Mouse (Mus musculus) adrenal gland, adult (tissue): Measurements from ENCODE around the gene Fto.

Source experiments
- DNase-seq, 2 experiments: peaks; one replicate each; pipeline ENCODE4 v3.0.0; 2022 to 2023; ENCODE audit warnings: low spot score in 1 of 2; ENCODE audit not compliant: inconsistent age in 2 of 2

Gene Fto

DNA sequence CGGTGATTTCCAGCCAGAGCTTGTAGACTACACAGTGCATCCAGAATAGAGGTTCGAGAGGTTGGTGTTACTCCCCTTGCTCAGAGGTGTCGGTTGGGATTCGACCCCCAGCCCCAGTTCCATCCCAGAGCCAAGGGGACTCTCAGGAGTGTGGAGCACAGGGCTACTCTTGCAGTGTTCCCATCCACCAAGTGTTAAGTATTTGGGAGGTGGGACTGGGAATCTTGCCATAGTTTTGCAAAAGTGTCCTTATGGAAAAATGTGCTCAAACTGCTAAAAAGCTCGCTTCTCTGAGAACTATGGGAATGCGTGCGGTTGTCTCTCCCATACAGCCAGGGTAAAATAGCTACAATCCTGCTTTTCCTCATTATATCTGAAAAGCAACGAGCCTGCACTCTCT lies 180.0 kb downstream of the Fto start:
- DNase-seq, result no peak

- no peak for DNase-seq
Observed at GRCm38 (mm10) chr8:91494501-91495259, 181.4 kb downstream of the Fto start.

- no peak for DNase-seq
Observed at GRCm38 (mm10) chr8:91495260-91495601, 181.9 kb downstream of the Fto start.

DNA sequence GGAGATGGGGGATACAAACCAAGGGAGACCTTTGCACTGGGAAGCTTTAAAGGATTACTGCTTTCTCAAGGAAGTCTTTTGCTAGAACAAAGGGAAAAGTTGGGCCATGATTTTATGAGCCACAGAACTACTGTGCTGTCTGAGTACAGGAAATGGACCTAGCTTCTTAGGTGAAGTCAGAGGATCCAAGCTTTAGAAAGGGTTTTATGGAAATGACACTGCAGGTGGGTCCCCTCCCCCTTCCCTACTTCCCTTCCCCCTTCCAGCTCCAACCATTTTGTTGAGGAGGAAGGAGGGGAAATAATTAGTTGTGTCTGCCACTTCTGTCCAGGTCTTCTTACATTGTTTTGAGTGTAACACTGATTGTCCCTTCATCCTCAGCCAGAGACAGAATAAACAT lies 182.7 kb downstream of the Fto start:
- DNase-seq, result no peak

DNA sequence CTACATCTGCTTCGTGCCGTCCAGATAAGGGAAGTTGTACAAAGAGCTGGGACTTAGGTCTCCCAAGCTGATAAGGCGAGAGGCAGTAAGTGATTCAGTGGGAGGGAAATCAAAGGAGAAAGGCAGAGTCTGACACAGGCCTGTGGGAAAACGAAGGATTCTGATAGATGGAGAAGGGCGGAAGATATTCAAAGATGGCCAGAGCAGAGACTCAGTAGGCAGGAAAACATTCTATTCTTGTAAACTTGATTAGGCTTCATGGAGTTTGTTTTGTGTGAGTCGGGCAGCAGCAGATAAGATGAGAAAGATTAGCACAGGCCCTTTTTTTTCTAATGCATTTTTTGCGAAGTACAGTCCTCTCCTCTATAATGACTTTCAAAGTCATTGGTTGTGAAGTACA lies 183.6 kb downstream of the Fto start:
- no peak for DNase-seq

GRCm38 (mm10) chr8:91498611-91499010 lies 185.3 kb downstream of the Fto start:
- DNase-seq, result no peak

GRCm38 (mm10) chr8:91499303-91499702 lies 186.0 kb downstream of the Fto start:
- no peak for DNase-seq

GRCm38 (mm10) chr8:91501960-91502600 lies 188.8 kb downstream of the Fto start:
- DNase-seq, result no peak

DNA sequence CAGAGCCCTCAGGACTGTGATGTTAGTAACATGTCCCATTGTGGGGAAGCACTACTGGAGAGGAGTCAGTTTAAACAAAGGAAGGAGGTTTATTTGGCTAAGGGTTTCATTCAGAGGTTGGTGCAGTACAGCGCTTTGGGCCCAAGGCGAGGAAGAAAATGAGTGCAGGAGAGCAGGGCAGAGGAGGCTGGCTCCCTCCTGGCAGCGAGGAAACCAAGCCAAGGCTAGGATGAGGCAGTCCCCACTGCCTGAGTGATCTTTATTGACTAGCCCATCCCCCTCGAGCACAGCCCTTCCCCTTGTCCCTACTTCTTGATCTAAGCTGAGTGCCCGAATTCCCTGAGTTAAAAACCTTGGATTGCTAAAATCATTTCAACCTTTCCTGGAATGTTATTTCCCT lies 189.5 kb downstream of the Fto start:
- DNase-seq, result no peak

DNA sequence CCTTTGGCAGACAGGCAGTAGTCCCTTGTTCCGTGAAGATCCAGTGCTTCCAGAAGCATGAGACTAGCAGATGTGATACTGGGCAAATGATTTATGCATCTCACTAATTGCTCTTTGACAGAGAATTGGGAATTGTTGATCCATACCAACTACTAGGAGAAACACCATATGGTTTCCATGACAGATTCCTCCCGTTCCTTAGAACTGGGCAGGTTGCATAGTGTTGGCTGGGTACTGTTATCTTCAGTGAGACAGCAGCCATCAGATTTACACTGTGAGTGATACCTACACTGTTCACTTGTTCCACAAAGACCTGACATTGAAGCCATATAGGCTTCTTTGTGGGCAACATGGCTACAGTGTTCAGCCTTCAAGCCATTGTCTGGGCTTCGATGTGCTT lies 191.0 kb downstream of the Fto start:
- no peak for DNase-seq

GRCm38 (mm10) chr8:91504891-91505290 lies 191.6 kb downstream of the Fto start:
- peak; percentile 41 to 81 for DNase-seq

DNA sequence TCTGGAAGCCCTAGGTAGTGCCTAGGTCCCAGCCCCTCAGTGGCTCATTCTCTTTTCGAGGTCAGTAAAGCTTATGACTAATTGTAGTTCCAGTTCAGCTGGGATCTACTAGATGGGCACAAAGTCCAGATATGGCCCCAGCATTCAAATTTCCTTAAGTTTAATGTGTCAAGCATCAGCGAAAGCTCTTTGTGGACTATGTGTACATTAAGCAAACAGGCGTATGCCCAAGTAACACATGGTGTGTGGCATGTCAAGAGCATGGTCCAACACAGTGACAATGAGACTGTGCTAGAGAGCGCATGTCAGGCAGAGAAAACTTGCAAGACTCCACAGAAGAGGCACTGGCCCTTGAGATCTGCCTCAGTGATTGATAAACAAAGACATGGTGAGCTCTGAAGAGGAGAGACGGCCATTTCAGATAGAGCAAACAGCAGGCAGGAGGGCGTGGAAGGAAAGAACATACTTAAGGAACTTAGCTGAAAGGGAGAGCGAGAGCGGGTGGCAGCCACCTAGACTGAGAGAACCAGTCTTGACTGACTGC lies 192.2 kb downstream of the Fto start:
- peak in 1 of 2 experiments; percentile 61 for DNase-seq

GRCm38 (mm10) chr8:91505997-91506672 lies 192.8 kb downstream of the Fto start:
- DNase-seq, result no peak

DNA sequence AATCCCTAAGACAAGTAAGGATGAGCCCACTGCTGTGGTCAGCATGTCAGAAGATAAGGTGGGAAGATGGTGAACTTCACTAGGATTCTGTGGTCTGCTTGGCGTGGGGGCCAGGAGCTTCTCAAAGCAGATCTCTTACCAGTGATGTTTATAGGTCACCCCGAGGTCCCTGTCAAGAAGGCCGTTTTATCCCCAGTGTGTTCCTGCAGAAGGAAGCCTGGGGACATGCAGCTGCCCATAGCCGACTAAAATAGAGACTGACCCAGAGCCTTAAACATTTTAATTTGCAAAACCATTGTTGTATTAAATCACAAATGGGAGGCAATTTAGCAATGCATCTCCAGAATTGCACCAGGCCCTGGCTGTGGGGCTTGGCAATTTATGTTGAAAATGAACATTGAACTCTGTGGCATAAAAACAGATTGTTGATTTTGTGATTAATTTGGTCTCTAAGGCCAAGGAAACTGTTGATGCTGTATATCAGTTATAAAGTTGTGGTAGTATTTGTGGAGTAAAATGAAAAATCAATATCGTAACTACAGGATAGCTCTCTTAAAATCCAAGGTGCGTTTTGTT lies 193.4 kb downstream of the Fto start:
- no peak for DNase-seq

DNA sequence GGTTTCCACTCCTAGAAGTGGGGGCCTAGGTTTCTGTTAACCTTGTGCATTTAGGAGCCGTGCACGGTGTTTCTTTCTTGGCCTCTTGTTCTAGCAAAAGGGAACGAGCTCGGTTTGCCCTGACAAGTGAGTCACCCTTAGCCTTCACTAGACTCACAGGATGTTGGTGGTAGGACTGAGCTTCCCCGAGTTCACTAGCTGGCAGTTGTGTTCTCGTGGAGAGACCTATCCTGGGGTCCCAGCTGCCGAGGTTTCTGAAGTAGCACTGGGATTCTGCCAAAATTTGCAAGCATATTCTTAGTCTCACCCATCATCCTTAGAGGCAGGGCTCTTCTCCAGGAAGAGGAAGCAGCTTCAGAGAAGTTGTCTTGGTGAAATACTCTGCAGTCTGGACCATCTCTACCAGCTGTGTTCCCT lies 194.4 kb downstream of the Fto start:
- DNase-seq, result peak; percentile 61 to 82

GRCm38 (mm10) chr8:91508284-91508683 lies 195.0 kb downstream of the Fto start:
- DNase-seq, result no peak

DNA sequence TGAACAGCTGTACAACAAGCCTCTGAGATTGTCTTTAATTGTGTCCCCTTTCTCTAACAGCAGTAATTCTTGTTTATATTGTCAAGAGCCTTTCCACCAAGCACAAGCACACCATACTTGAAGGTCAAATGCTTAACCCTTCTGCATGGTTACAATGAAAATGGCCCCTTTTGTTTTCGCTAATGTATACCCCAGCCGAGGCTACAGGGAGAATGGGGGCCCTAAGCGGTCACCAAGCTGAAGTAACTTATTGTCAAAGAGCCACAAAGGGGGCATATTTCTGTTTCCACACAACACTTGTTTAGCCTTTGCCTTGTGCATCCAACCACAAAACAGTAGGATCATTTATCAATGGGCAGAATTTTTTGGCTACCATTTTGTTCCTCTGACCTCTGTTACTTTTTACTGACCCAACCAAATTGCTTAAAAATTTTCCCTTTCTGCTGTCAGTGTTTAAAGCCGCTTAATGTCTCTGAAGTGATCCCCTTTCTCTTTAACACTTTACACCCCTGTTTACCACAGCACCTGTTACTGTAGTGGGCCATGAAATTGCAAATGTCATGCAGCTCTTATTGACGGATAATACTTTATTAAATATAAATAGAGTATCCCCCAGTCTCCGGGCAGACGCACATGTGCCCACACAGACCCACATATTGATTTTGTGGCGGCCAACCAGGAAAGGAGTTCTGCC lies 196.0 kb downstream of the Fto start:
- no peak for DNase-seq

DNA sequence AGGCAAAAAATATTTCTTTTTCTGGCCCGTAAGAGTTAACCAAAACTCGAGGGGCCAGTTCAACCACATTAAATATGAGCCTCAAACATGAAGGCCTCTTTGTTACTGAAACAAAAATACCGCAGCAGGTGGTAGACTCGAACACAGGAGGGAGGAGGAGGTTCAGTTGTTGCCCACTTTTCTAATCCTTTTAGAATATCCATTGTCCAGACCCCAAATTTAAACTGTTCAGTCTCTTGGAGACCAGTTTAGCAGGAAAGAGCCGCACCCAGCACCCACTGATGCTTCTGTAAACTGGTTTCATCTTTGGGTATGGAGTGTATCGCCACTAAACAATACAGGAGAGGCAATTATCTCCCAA lies 196.6 kb downstream of the Fto start:
- DNase-seq, result no peak

- no peak for DNase-seq
Observed at GRCm38 (mm10) chr8:91510716-91511115, 197.4 kb downstream of the Fto start.

- no peak for DNase-seq
Observed at GRCm38 (mm10) chr8:91511943-91512342, 198.6 kb downstream of the Fto start.
